Mouse (Mus musculus) intestine, postnatal 0 days (tissue): ENCODE results near the gene Marveld3. TPM values are rescaled to one million over a fixed set of nuclear protein-coding genes. Genes with fewer than 3 reads are reported as not detected.

Experiments
- ATAC-seq: fragments of 200-750 bp; cut with Nextera tagmentation; 2 replicates; pipeline ENCODE4 v1.8.0; 2017; ENCODE audit warnings: mild to moderate bottlenecking, moderate TSS enrichment, moderate library complexity
- H3K27ac ChIP-seq: fragments of 300-500 bp; sonication (generic); 2 replicates; pipeline ENCODE4 v1.5.1; 2014; ENCODE audit warnings: mild to moderate bottlenecking, low read depth, low read length, moderate library complexity
- H3K27me3 ChIP-seq: fragments of 300-500 bp; sonication (generic); replicated peaks from 2 replicates; pipeline ENCODE4 v1.6.1; 2014; ENCODE audit warnings: low read length, mixed read lengths; ENCODE audit not compliant: control insufficient read depth, insufficient read depth
- H3K36me3 ChIP-seq: fragments of 300-500 bp; sonication (generic); 2 replicates; pipeline ENCODE4 v1.6.1; 2014; ENCODE audit warnings: mild to moderate bottlenecking, moderate library complexity; ENCODE audit not compliant: control insufficient read depth, insufficient read depth
- H3K4me1 ChIP-seq: fragments of 300-500 bp; sonication (generic); replicated peaks from 2 replicates; pipeline ENCODE4 v1.6.1; 2014; ENCODE audit warnings: antibody characterized with exemption, low read length, mixed read lengths; ENCODE audit not compliant: control insufficient read depth, insufficient read depth
- H3K4me2 ChIP-seq: fragments of 300-500 bp; sonication (generic); replicated peaks from 2 replicates; pipeline ENCODE4 v1.6.1; 2014; ENCODE audit warnings: low read depth, mild to moderate bottlenecking, moderate library complexity
- H3K4me3 ChIP-seq: fragments of 300-500 bp; sonication (generic); 2 replicates; pipeline ENCODE4 v1.5.1; 2014; ENCODE audit warnings: low read depth, low read length
- H3K9ac ChIP-seq: fragments of 300-500 bp; sonication (generic); 2 replicates; pipeline ENCODE4 v1.6.1; 2014; ENCODE audit warnings: mild to moderate bottlenecking, low read depth, low read length
- H3K9me3 ChIP-seq: fragments of 300-500 bp; sonication (generic); 2 replicates; pipeline ENCODE4 v1.6.1; 2016; ENCODE audit warnings: mixed run types; ENCODE audit not compliant: control insufficient read depth
- CTCF ChIP-seq: sonication (generic); IDR thresholded peaks from 2 replicates; pipeline ENCODE4 v1.5.1; 2016; ENCODE audit warnings: low read depth, mild to moderate bottlenecking, control low read depth, antibody characterized with exemption, moderate library complexity
- WGBS: fragments of 180-500 bp; shearing (Covaris S2); extraction: QIAGEN DNeasy Blood & Tissue Kit; methylation state at CpG from one replicate; pipeline ENCODE4 v1.1.7; 2014; 5-methylcytosine and 5-hydroxymethylcytosine counted together
- polyA plus RNA-seq: library from polyadenylated mRNA; unstranded; fragments of >200 nt; fragmentation: Nextera tagmentation; extraction: Ambion mirVana; gene quantifications from 2 replicates; pipeline ENCODE4 v1.2.1, GENCODE M21; 2015

The Marveld3 gene
- polyA plus RNA-seq, 1 experiment from 2014 or later, result 25.0 TPM

- no peaks in the 10 kb centered on the region for H3K9me3 ChIP-seq
- H3K4me1 ChIP-seq, result no peaks in the 10 kb centered on the region; the same call in 1 of the 2 replicates
- peaks cover 6% of the 10 kb centered on the region; the same call in 1 of the 2 replicates for H3K36me3 ChIP-seq
- H3K27me3 ChIP-seq, result no peaks in the 10 kb centered on the region; the same call in 1 of the 2 replicates
- H3K9ac ChIP-seq, result no peak overlapping the region
- ATAC-seq, result no peak
- WGBS, result 24% methylated on average over 10 of the region's 12 CpGs
- TF ChIP-seq CTCF, result no peak
- no peak overlapping the region for H3K4me3 ChIP-seq
- H3K4me2 ChIP-seq, result no peak overlapping the region
- H3K27ac ChIP-seq, result peak overlapping the region; percentile 54
These were observed 3.9 kb downstream of the Marveld3 start for GRCm38 (mm10) chr8:109958036-109958655.

GRCm38 (mm10) chr8:109957167-109958028 is 4.6 kb downstream of the Marveld3 start:
- peaks cover 6% of the 10 kb centered on the region; the same call in 1 of the 2 replicates for H3K36me3 ChIP-seq
- H3K9ac ChIP-seq, result no peak overlapping the region
- no peaks in the 10 kb centered on the region; the same call in 1 of the 2 replicates for H3K4me1 ChIP-seq
- H3K27ac ChIP-seq, result peak overlapping the region; percentile 54
- peak; percentile 19 for TF ChIP-seq CTCF
- 11% methylated on average over 16 of the region's 16 CpGs for WGBS
- H3K27me3 ChIP-seq, result no peaks in the 10 kb centered on the region; the same call in 1 of the 2 replicates
- H3K4me2 ChIP-seq, result peak overlapping the region; percentile 48
- 0 out of 2 replicates have a peak overlapping the region, but pooled peaks have one; percentile 3 for H3K4me3 ChIP-seq
- no peaks in the 10 kb centered on the region for H3K9me3 ChIP-seq
- ATAC-seq, result peak; percentile 76

GRCm38 (mm10) chr8:109954486-109954948 is 7.5 kb downstream of the Marveld3 start:
- Histone ChIP-seq H3K27me3 (no peaks in the 10 kb centered on the region), H3K9me3 (no peaks in the 10 kb centered on the region), H3K4me2 (no peak overlapping the region), H3K9ac (no peak overlapping the region), H3K4me3 (no peak overlapping the region), H3K36me3 (peaks cover 6% of the 10 kb centered on the region; the same call in 1 of the 2 replicates), H3K4me1 (no peaks in the 10 kb centered on the region; the same call in 1 of the 2 replicates), H3K27ac (no peak overlapping the region)
- 59% methylated on average over 13 of the region's 13 CpGs for WGBS
- ATAC-seq, result no peak
- no peak for TF ChIP-seq CTCF

- Histone ChIP-seq H3K9ac (no peak overlapping the region), H3K36me3 (peaks cover 6% of the 10 kb centered on the region; the same call in 1 of the 2 replicates), H3K4me1 (no peaks in the 10 kb centered on the region; the same call in 1 of the 2 replicates), H3K4me2 (no peak overlapping the region), H3K4me3 (no peak overlapping the region), H3K27ac (no peak overlapping the region), H3K27me3 (no peaks in the 10 kb centered on the region), H3K9me3 (no peaks in the 10 kb centered on the region)
- TF ChIP-seq CTCF, result no peak
- ATAC-seq, result no peak
- 74% methylated on average over 7 of the region's 7 CpGs for WGBS
These were observed 9.8 kb downstream of the Marveld3 start for GRCm38 (mm10) chr8:109952171-109952570.

GRCm38 (mm10) chr8:109948285-109948564 is 13.8 kb downstream of the Marveld3 start:
- Histone ChIP-seq H3K27me3 (no peaks in the 10 kb centered on the region), H3K4me1 (no peaks in the 10 kb centered on the region; the same call in none of the 2 replicates), H3K9me3 (no peaks in the 10 kb centered on the region), H3K9ac (no peak overlapping the region), H3K27ac (no peak overlapping the region), H3K36me3 (no peaks in the 10 kb centered on the region; the same call in 1 of the 2 replicates), H3K4me3 (no peak overlapping the region), H3K4me2 (peak overlapping the region; percentile 28)
- 14% methylated on average over 19 of the region's 19 CpGs for whole genome bisulfite sequencing
- ATAC-seq, result no peak
- TF ChIP-seq CTCF, result no peak
